Mouse (Mus musculus) adrenal gland, adult (tissue): Measurements from ENCODE around the gene Nbl1.

Source experiments
- DNase-seq, 2 experiments: peaks; one replicate each; pipeline ENCODE4 v3.0.0; 2022 to 2023; ENCODE audit warnings: low spot score in 1 of 2; ENCODE audit not compliant: inconsistent age in 2 of 2

Gene Nbl1

DNA sequence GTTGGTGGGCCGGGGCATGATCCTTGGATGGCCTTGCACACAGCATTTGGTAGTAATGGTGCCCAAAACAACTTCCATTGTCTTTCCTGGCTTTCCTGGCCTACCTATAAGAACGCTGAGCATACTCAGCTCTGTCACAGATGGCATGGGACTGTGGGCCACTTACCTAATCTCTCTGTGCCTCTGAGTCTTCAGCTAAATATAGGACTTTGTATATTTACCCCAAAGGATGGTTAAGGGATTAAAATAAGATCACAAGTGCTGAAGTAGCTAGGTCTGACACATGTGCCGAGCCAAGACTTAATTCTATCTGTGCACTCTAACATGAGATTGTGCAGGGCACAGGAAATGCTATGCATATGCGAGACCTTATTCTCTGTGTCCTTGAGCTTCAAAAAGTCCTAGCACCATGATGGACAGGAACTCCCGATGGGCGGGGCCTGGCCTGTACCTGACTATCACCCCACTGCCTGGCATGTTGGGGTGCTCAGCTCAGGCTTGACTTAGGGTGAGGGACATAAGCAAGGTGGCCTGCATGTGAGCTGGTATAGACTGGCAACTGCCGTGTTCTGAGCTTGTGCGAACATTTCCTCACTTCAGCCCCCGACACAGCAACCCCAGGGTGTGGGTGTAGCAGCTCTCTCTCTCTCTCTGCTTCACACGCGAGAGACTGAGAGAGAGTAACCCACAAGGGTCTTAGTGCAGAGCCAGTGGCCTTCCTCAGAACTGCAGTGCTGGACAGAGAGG lies 59.4 kb downstream of the Nbl1 start:
- DNase-seq = no peak

DNA sequence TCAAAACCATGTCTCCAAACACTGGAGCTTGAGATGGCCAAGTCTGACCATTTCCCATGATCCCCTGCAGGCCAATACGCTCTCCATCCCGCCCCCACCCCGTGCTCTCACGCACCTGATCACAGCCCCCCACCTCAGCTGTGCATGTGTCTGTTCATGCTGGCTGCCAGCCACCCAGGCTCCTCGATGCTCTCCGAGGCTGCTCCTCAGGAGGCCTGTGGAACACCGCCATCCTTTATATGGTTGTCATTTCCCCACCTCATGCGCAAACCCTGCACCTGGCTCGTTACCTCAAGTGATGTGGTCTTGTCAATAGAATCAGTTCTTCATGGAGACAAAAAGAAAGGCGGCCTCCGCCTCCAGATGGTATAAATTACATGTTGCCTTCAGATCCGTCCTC lies 60.3 kb downstream of the Nbl1 start:
- DNase-seq = no peak
